Mouse (Mus musculus) megakaryocyte-erythroid progenitor cell, adult 5 weeks (primary cell): ENCODE measurements around the gene Ppp1r3c. TPM values are rescaled to one million over a fixed set of nuclear protein-coding genes. Genes with fewer than 3 reads are reported as not detected.

Source experiments
- polyA plus RNA-seq: library from polyadenylated mRNA; stranded (reverse); fragments of >175 nt; gene quantifications from 2 replicates; pipeline ENCODE4 v1.2.3, GENCODE M21; 2012

The Ppp1r3c gene
- not detected in 2 replicates for polyA plus RNA-seq

GRCm38 (mm10) chr19:36736537-36736936 lies at the start of gene Ppp1r3c:
Ppp1r3c (minus strand) TSS chr19:36736653.

Other genes with a start within 250 kb of the Ppp1r3c start
- gene Hectd2, start 182.0 kb downstream of the Ppp1r3c start, polyA plus RNA-seq: 0.52 and 0.57 TPM in 2 replicates
- 12.2 and 14.0 TPM in 2 replicates for gene Tnks2, start 97.6 kb upstream of the Ppp1r3c start, polyA plus RNA-seq
- gene Fgfbp3, start 183.0 kb upstream of the Ppp1r3c start, polyA plus RNA-seq: 10.9 and 13.3 TPM in 2 replicates
- 1.5 and 2.1 TPM in 2 replicates for gene Btaf1, start 189.4 kb upstream of the Ppp1r3c start, polyA plus RNA-seq